In the genomic region with DNA sequence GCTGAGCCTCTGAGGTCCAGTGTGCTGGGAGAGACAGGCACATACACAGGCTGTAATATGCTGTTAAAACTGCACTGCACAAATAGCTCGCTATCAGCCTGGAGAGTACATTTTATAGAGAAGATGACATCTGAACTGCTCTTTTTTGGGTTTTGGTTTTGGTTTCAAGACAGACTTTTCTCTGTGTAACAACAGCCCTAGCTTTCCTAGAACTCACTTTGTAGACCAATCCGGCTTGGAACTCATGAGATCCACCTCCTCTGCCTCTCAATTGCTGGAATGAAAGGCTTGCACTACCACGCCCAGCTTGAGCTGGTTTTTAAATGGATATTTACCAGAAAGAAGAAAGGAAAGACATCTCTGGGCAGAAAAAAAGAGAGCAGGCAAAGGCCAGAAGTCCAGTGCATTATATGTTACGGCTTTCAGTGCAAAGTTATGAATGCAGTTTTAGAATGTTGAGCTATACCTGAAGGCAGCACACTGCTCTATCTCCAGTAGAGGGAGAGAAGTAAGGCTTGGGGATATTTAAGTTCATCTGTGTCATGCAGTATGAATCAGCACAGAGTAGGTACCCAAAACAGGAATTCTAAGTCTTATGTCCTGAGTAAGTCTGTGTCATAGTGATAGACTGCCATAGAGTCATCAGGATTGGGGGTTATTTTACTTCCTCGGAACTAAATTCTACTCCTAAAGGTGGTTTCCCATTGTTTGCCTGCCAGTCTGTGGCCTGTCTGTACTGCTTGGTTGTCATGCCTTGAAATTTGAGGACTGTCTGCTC, we compare ENCODE assay signal across 17 mouse cellular contexts. TPM values are rescaled to one million over a fixed set of nuclear protein-coding genes. Genes with fewer than 3 reads are reported as not detected.
DNase-seq lines count a peak whose midpoint lies in the region; ATAC-seq and TF ChIP-seq lines count a peak whose summit lies in the region.
"Had no signal": no experiment of that assay in that cellular context is flagged by ENCODE, and none has a peak within 500 bp of the region (broad histone marks: within the 10 kb centered on the region; RNA-seq: fewer than 3 reads in every experiment).

No protein-coding gene starts in this region.

- no peak for DNase-seq in lung, postnatal 0 days (ENCODE audit: low spot score)
- DNase-seq in lung, postnatal 14 days, result no peak
- peak; percentile 36 for DNase-seq in brain, adult 2 months (ENCODE audit: low read depth, low spot score)
- DNase-seq in left cerebral cortex, postnatal 4 days, result no peak
- DNase-seq in thymus, postnatal 14 days, result no peak
- DNase-seq: adrenal gland, postnatal 14 days; cerebellum, postnatal 10 days; liver, embryonic 13.5 days; lung, postnatal 10 days had no signal

- H3K27ac ChIP-seq in lung, postnatal 0 days (ENCODE audit: low read length), result no peak overlapping the region
- H3K27ac ChIP-seq in heart, embryonic 12.5 days (ENCODE audit: poor library complexity, severe bottlenecking), result no peak overlapping the region
- H3K27ac ChIP-seq: heart, embryonic 13.5 days; intestine, embryonic 15.5 days; liver, embryonic 13.5 days; midbrain, embryonic 12.5 days had no signal

- H3K4me2 ChIP-seq in lung, postnatal 0 days (replicated peaks; ENCODE audit: low read depth, low read length), result no peak overlapping the region
- peak overlapping the region; percentile 80 for H3K4me2 ChIP-seq in myocyte (ENCODE audit: low read depth)
- H3K4me2 ChIP-seq in heart, embryonic 12.5 days, result no peak overlapping the region
- H3K4me2 ChIP-seq: heart, embryonic 13.5 days; intestine, embryonic 15.5 days; liver, embryonic 13.5 days; midbrain, embryonic 12.5 days had no signal

- no peaks in the 10 kb centered on the region for H3K36me3 ChIP-seq in lung, postnatal 0 days (ENCODE audit: insufficient read depth, low read length)
- peaks cover 4% of the 10 kb centered on the region for H3K36me3 ChIP-seq in myocyte (ENCODE audit: control insufficient read depth, insufficient read depth)
- no peaks in the 10 kb centered on the region for H3K36me3 ChIP-seq in heart, embryonic 12.5 days
- H3K36me3 ChIP-seq: heart, embryonic 13.5 days; intestine, embryonic 15.5 days; midbrain, embryonic 12.5 days had no signal

- peak; percentile 7; the same call in 1 of the 2 replicates for TF ChIP-seq CTCF in lung, postnatal 0 days (IDR thresholded peaks at IDR 0.05)

- no peak for ATAC-seq in lung, postnatal 0 days
- ATAC-seq in CD4-positive, CD25-positive, alpha-beta regulatory T cell, adult 4 months, result peak; percentile 64
- ATAC-seq in heart, embryonic 12.5 days (ENCODE audit: insufficient number of reproducible peaks, low FRiP score), result no peak
- ATAC-seq: intestine, embryonic 15.5 days had no signal

- 75% methylated on average over 5 of the region's 5 CpGs for WGBS in lung, postnatal 0 days
- 84% methylated on average over 5 of the region's 5 CpGs for WGBS in heart, embryonic 12.5 days

- TF ChIP-seq POLR2A in myocyte (IDR thresholded peaks at IDR 0.05; ENCODE audit: insufficient read length, low read depth), result no peak

- no peak overlapping the region for H3ac ChIP-seq in myocyte (ENCODE audit: control insufficient read depth, insufficient read length)

- intact Hi-C loops in left cerebral cortex, postnatal 4 days (cut with DNase I), result no loop called here

- no peaks in the 10 kb centered on the region for H3K27me3 ChIP-seq in lung, postnatal 0 days (replicated peaks; ENCODE audit: insufficient read depth, low read length)
- no peaks in the 10 kb centered on the region for H3K27me3 ChIP-seq in myocyte (ENCODE audit: control insufficient read depth, insufficient read depth, insufficient read length)
- H3K27me3 ChIP-seq in heart, embryonic 12.5 days (replicated peaks), result no peaks in the 10 kb centered on the region
- H3K27me3 ChIP-seq: heart, embryonic 13.5 days; intestine, embryonic 15.5 days; liver, embryonic 13.5 days; midbrain, embryonic 12.5 days had no signal

- H3K4me3 ChIP-seq in lung, postnatal 0 days (ENCODE audit: low read depth, low read length), result no peak overlapping the region
- no peak overlapping the region for H3K4me3 ChIP-seq in myocyte
- H3K4me3 ChIP-seq in heart, embryonic 12.5 days, result no peak overlapping the region
- H3K4me3 ChIP-seq: heart, embryonic 13.5 days; intestine, embryonic 15.5 days; liver, embryonic 13.5 days; midbrain, embryonic 12.5 days had no signal

- no peaks in the 10 kb centered on the region for H3K4me1 ChIP-seq in lung, postnatal 0 days (ENCODE audit: insufficient read depth, low read depth, low read length)
- peaks cover 13% of the 10 kb centered on the region for H3K4me1 ChIP-seq in heart, embryonic 12.5 days (replicated peaks)
- H3K4me1 ChIP-seq: midbrain, embryonic 12.5 days had no signal

- no peak for TF ChIP-seq EP300 in lung, postnatal 0 days (IDR thresholded peaks at IDR 0.05)

- H3K79me2 ChIP-seq in myocyte (ENCODE audit: control insufficient read depth, insufficient read depth), result peaks cover 83% of the 10 kb centered on the region

- H3K9ac ChIP-seq in lung, postnatal 0 days (replicated peaks; ENCODE audit: low read depth), result no peak overlapping the region
- no peak overlapping the region for H3K9ac ChIP-seq in heart, embryonic 12.5 days
- H3K9ac ChIP-seq: heart, embryonic 13.5 days; intestine, embryonic 15.5 days; liver, embryonic 13.5 days; midbrain, embryonic 12.5 days had no signal

- no peaks in the 10 kb centered on the region for H3K9me3 ChIP-seq in lung, postnatal 0 days (ENCODE audit: low read length)
- no peaks in the 10 kb centered on the region for H3K9me3 ChIP-seq in heart, embryonic 12.5 days (replicated peaks)
- H3K9me3 ChIP-seq: heart, embryonic 13.5 days; intestine, embryonic 15.5 days; liver, embryonic 13.5 days; midbrain, embryonic 12.5 days had no signal

TF ChIP-seq in myocyte, 11 proteins besides CTCF, POLR2A, EP300 and RAD21:
- TF ChIP-seq MYOD1 (IDR thresholded peaks at IDR 0.05; ENCODE audit: control insufficient read depth in 1 of 3, insufficient read length in 2 of 3, low read depth in 2 of 3), result no peak
- TF ChIP-seq CEBPB (IDR thresholded peaks at IDR 0.05; ENCODE audit: insufficient read depth, poor library complexity, severe bottlenecking), result no peak
- TF ChIP-seq POLR2AphosphoS2 (IDR thresholded peaks at IDR 0.05; ENCODE audit: insufficient read length, low read depth), result no peak
- TF ChIP-seq USF1 (IDR thresholded peaks at IDR 0.05; ENCODE audit: low read depth), result no peak
- TF ChIP-seq MAX (IDR thresholded peaks at IDR 0.05; ENCODE audit: low read depth), result no peak
- TF ChIP-seq TCF12 (IDR thresholded peaks at IDR 0.05; ENCODE audit: insufficient read depth, poor library complexity, severe bottlenecking), result no peak
- TF ChIP-seq E2F4 (IDR thresholded peaks at IDR 0.05; ENCODE audit: insufficient read depth), result no peak
- no peak for TF ChIP-seq TCF3 (IDR thresholded peaks at IDR 0.05; ENCODE audit: insufficient read length, low read depth)
- no peak for TF ChIP-seq SRF (IDR thresholded peaks at IDR 0.05; ENCODE audit: control insufficient read depth, insufficient read length, low read depth)
- no peak for TF ChIP-seq REST (IDR thresholded peaks at IDR 0.05; ENCODE audit: insufficient read depth, insufficient read length)
- TF ChIP-seq MYOG (IDR thresholded peaks at IDR 0.05; ENCODE audit: control insufficient read depth in 1 of 3, insufficient read depth in 1 of 3, insufficient read length in 2 of 3, low read depth in 2 of 3), result no peak

RNA-seq across cellular contexts. Expression of gene Rnf19b, which starts 9.8 kb away (rescaled TPM):
- 10.9 and 11.7 TPM in 2 replicates for polyA plus RNA-seq in lung, postnatal 0 days (2015; fragmentation: Nextera tagmentation; extraction: Ambion mirVana)
- 10 to 100 TPM; 10.2 to 17.1 TPM for polyA plus RNA-seq in CD4-positive, CD25-positive, alpha-beta regulatory T cell, adult 4 months (2017; shearing (Covaris generic))
- 49.3 TPM for polyA plus RNA-seq in myocyte (2012; fragmentation: generic; extraction: Trizol)
- polyA plus RNA-seq in heart, embryonic 12.5 days (2016; fragmentation: Nextera tagmentation; extraction: Ambion mirVana), result 8.1 and 8.2 TPM in 2 replicates
- total RNA-seq in left cerebral cortex, postnatal 4 days (2021), result 100 to 1,000 TPM in 1 of 2 experiments, 10 to 100 TPM in 1; 97.9 to 102 TPM

RNA-seq across cellular contexts. Expression of gene Tmem54, which starts 37.5 kb away (rescaled TPM):
- polyA plus RNA-seq in lung, postnatal 0 days (2015; fragmentation: Nextera tagmentation; extraction: Ambion mirVana), result 2.4 and 2.9 TPM in 2 replicates
- polyA plus RNA-seq in CD4-positive, CD25-positive, alpha-beta regulatory T cell, adult 4 months (2017; shearing (Covaris generic)), result not detected
- polyA plus RNA-seq in myocyte (2012; fragmentation: generic; extraction: Trizol), result 0.41 TPM
- polyA plus RNA-seq in heart, embryonic 12.5 days (2016; fragmentation: Nextera tagmentation; extraction: Ambion mirVana), result 0.24 and 0.34 TPM in 2 replicates
- not detected for total RNA-seq in left cerebral cortex, postnatal 4 days (2021)
- total RNA-seq: adrenal gland, postnatal 14 days; left cerebral cortex, postnatal 25 days had no signal
- polyA plus RNA-seq: frontal cortex, adult 2 months had no signal

RNA-seq across cellular contexts. Expression of gene Hpca, which starts 54.0 kb away (rescaled TPM):
- 0.51 and 1.1 TPM in 2 replicates for polyA plus RNA-seq in lung, postnatal 0 days (2015; fragmentation: Nextera tagmentation; extraction: Ambion mirVana)
- not detected for polyA plus RNA-seq in CD4-positive, CD25-positive, alpha-beta regulatory T cell, adult 4 months (2017; shearing (Covaris generic))
- 0.12 TPM for polyA plus RNA-seq in myocyte (2012; fragmentation: generic; extraction: Trizol)
- polyA plus RNA-seq in heart, embryonic 12.5 days (2016; fragmentation: Nextera tagmentation; extraction: Ambion mirVana), result 0.27 and 0.50 TPM in 2 replicates
- 100 to 1,000 TPM; 189 to 218 TPM for total RNA-seq in left cerebral cortex, postnatal 4 days (2021)
